Mouse (Mus musculus) ES-Bruce4 (cell line): ENCODE data around the gene Prune1. TPM values are rescaled to one million over a fixed set of nuclear protein-coding genes. Genes with fewer than 3 reads are reported as not detected.
A peak's percentile ranks its signal among the peaks of the same experiment; 100 is the strongest.

Experiments
- H3K27ac ChIP-seq: 2 replicates; pipeline ENCODE4 v1.5.1; 2012; ENCODE audit warnings: low read length, inconsistent platforms; ENCODE audit not compliant: insufficient read depth
- H3K27me3 ChIP-seq: 2 replicates; pipeline ENCODE4 v1.6.1; 2012; ENCODE audit warnings: mild to moderate bottlenecking, low read length, inconsistent platforms; ENCODE audit not compliant: control insufficient read depth, poor library complexity, insufficient read depth, severe bottlenecking
- H3K36me3 ChIP-seq: 2 replicates; pipeline ENCODE4 v1.6.1; 2012; ENCODE audit warnings: inconsistent platforms, mild to moderate bottlenecking, low read length, moderate library complexity; ENCODE audit not compliant: control insufficient read depth, poor library complexity, insufficient read depth, severe bottlenecking
- H3K4me1 ChIP-seq: one replicate; pipeline ENCODE4 v1.8.1; 2011; ENCODE audit warnings: low read length; ENCODE audit not compliant: control insufficient read depth, insufficient read depth
- H3K4me3 ChIP-seq: 2 replicates; pipeline ENCODE4 v1.5.1; 2011; ENCODE audit warnings: low read depth, mild to moderate bottlenecking, low read length
- H3K9ac ChIP-seq: 2 replicates; pipeline ENCODE4 v1.6.1; 2012; ENCODE audit warnings: low read depth, mild to moderate bottlenecking, inconsistent platforms; ENCODE audit not compliant: poor library complexity, severe bottlenecking
- H3K9me3 ChIP-seq: replicated peaks from 2 replicates; pipeline ENCODE4 v1.6.1; 2012; ENCODE audit warnings: mild to moderate bottlenecking, low read length, inconsistent platforms; ENCODE audit not compliant: control insufficient read depth, poor library complexity, insufficient read depth, severe bottlenecking
- CTCF ChIP-seq: IDR thresholded peaks from one replicate; pipeline ENCODE4 v1.8.1; 2011; ENCODE audit warnings: low read depth, low read length
- EP300 ChIP-seq: IDR thresholded peaks from 2 replicates; pipeline ENCODE4 v1.6.1; 2011; ENCODE audit warnings: low read depth, low read length; ENCODE audit not compliant: insufficient read depth
- POLR2A ChIP-seq: IDR thresholded peaks from one replicate; pipeline ENCODE4 v1.8.1; 2011; ENCODE audit warnings: low read length; ENCODE audit not compliant: insufficient read depth
- polyA plus RNA-seq: library from polyadenylated mRNA; stranded (reverse); fragments of >200 nt; gene quantifications from 2 replicates; pipeline ENCODE4 v1.2.4, GENCODE M21; 2011; ENCODE audit warnings: low read depth; ENCODE audit not compliant: missing spikeins, insufficient read depth, insufficient read length

The Prune1 gene
- polyA plus RNA-seq, 1 experiment = 43.9 TPM

GRCm38 (mm10) chr3:95280747-95281146 is 1.1 kb downstream of the Prune1 start:
- no peaks in the 10 kb centered on the region for H3K36me3 ChIP-seq
- no peaks in the 10 kb centered on the region for H3K9me3 ChIP-seq
- peak overlapping the region; percentile 72 for H3K9ac ChIP-seq
- peaks cover 2% of the 10 kb centered on the region for H3K4me1 ChIP-seq
- H3K27me3 ChIP-seq = no peaks in the 10 kb centered on the region
- no peak for TF ChIP-seq POLR2A
- no peak for TF ChIP-seq EP300
- TF ChIP-seq CTCF = no peak
- peak overlapping the region; percentile 86 for H3K4me3 ChIP-seq
- peak overlapping the region; percentile 65 for H3K27ac ChIP-seq

GRCm38 (mm10) chr3:95277149-95277551 is 4.7 kb downstream of the Prune1 start:
- Histone ChIP-seq H3K27ac (peak overlapping the region; percentile 40), H3K9ac (no peak overlapping the region), H3K36me3 (no peaks in the 10 kb centered on the region), H3K9me3 (no peaks in the 10 kb centered on the region), H3K27me3 (no peaks in the 10 kb centered on the region), H3K4me1 (peaks cover 2% of the 10 kb centered on the region), H3K4me3 (no peak overlapping the region)
- TF ChIP-seq EP300 (no peak), CTCF (no peak), POLR2A (no peak)

GRCm38 (mm10) chr3:95276428-95276934 is 5.4 kb downstream of the Prune1 start:
- H3K27me3 ChIP-seq = no peaks in the 10 kb centered on the region
- no peaks in the 10 kb centered on the region for H3K36me3 ChIP-seq
- H3K27ac ChIP-seq = peak overlapping the region; percentile 40
- no peak for TF ChIP-seq EP300
- TF ChIP-seq POLR2A = no peak
- no peak for TF ChIP-seq CTCF
- no peaks in the 10 kb centered on the region for H3K9me3 ChIP-seq
- H3K9ac ChIP-seq = no peak overlapping the region
- no peak overlapping the region for H3K4me3 ChIP-seq
- peaks cover 3% of the 10 kb centered on the region for H3K4me1 ChIP-seq

GRCm38 (mm10) chr3:95275161-95275560 is 6.7 kb downstream of the Prune1 start:
- TF ChIP-seq EP300 (no peak), POLR2A (no peak), CTCF (no peak)
- Histone ChIP-seq H3K4me1 (peaks cover 4% of the 10 kb centered on the region), H3K9me3 (no peaks in the 10 kb centered on the region), H3K27me3 (no peaks in the 10 kb centered on the region), H3K4me3 (no peak overlapping the region), H3K36me3 (no peaks in the 10 kb centered on the region), H3K27ac (peak overlapping the region; percentile 40), H3K9ac (no peak overlapping the region)

GRCm38 (mm10) chr3:95274453-95274852 is 7.4 kb downstream of the Prune1 start:
- Histone ChIP-seq H3K9me3 (no peaks in the 10 kb centered on the region), H3K27me3 (no peaks in the 10 kb centered on the region), H3K36me3 (no peaks in the 10 kb centered on the region), H3K9ac (no peak overlapping the region), H3K27ac (no peak overlapping the region), H3K4me1 (peaks cover 4% of the 10 kb centered on the region), H3K4me3 (no peak overlapping the region)
- TF ChIP-seq CTCF = no peak
- TF ChIP-seq POLR2A = no peak
- no peak for TF ChIP-seq EP300

GRCm38 (mm10) chr3:95273471-95273870 is 8.4 kb downstream of the Prune1 start:
- Histone ChIP-seq H3K36me3 (no peaks in the 10 kb centered on the region), H3K4me1 (peaks cover 9% of the 10 kb centered on the region), H3K4me3 (no peak overlapping the region), H3K9ac (no peak overlapping the region), H3K27ac (peak overlapping the region; percentile 74), H3K27me3 (no peaks in the 10 kb centered on the region), H3K9me3 (no peaks in the 10 kb centered on the region)
- TF ChIP-seq POLR2A (no peak), CTCF (no peak), EP300 (no peak)
